In the genomic region with DNA sequence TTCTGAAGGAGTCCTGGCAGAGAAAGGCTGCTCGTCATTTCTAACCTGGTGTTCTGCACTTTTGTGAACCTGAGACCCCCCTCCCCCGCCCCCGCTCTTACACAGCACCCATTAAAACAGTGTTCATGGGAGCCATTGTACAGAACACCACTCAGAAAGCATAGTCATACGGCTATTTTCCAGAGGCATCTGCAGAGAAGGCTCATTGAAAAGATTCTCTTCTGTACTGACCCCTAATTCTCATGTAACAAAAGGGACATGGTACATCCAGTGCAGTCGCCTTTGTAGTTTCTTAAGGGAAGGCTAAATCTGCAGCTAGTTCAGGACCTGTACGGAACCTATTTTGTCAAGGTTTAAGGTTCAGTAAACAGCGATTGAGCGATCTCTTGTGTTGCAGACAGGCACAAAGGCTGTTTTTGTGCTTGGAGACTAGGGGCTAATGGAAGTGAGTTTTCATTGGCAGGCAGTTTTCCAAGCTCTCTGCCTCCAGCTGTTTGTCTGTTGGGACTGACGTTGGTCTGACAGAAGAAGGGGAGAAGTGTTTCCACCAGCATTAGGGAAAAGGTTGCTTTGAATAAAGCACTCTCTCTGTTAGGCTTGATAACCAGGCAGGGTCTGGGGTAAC, we compare ENCODE assay signal across 13 mouse cellular contexts.
DNase-seq lines count a peak whose midpoint lies in the region; ATAC-seq lines count a peak whose summit lies in the region.
"Had no signal": no experiment of that assay in that cellular context is flagged by ENCODE, and none has a peak within 500 bp of the region (broad histone marks: within the 10 kb centered on the region; RNA-seq: fewer than 3 reads in every experiment).

No protein-coding gene starts in this region.

- DNase-seq in neural tube, embryonic 11.5 days (ENCODE audit: low spot score) = peak; percentile 24
- no peak for DNase-seq in neural tube, embryonic 10.5 days (ENCODE audit: extremely low spot score, low spot score)
- DNase-seq in midbrain, embryonic 10.5 days (ENCODE audit: low spot score) = no peak
- DNase-seq in retina, postnatal 7 days (ENCODE audit: low read depth, low spot score) = peak; percentile 8
- no peak for DNase-seq in heart, postnatal 25 days (ENCODE audit: low spot score)
- no peak for DNase-seq in adrenal gland, postnatal 25 days
- DNase-seq: gastrocnemius, postnatal 10 days; lung, adult 2 months; right cerebral cortex, postnatal 4 days had no signal

- no peak overlapping the region for H3K4me3 ChIP-seq in neural tube, embryonic 11.5 days (ENCODE audit: low read depth, low read length)
- H3K4me3 ChIP-seq in forebrain, embryonic 15.5 days = no peak overlapping the region
- no peak overlapping the region for H3K4me3 ChIP-seq in midbrain, embryonic 10.5 days
- H3K4me3 ChIP-seq: embryonic facial prominence, embryonic 15.5 days; heart, embryonic 15.5 days had no signal

- H3K27me3 ChIP-seq in neural tube, embryonic 11.5 days (ENCODE audit: control insufficient read depth, insufficient read depth, low read length) = no peaks in the 10 kb centered on the region
- no peaks in the 10 kb centered on the region for H3K27me3 ChIP-seq in forebrain, embryonic 15.5 days
- no peaks in the 10 kb centered on the region for H3K27me3 ChIP-seq in midbrain, embryonic 10.5 days (ENCODE audit: low read depth, poor library complexity, severe bottlenecking)
- H3K27me3 ChIP-seq: embryonic facial prominence, embryonic 15.5 days; heart, embryonic 15.5 days had no signal

- 55% methylated on average over 9 of the region's 9 CpGs for WGBS in neural tube, embryonic 11.5 days
- 6% methylated on average over 9 of the region's 9 CpGs for WGBS in forebrain, embryonic 15.5 days
- 39% methylated on average over 9 of the region's 9 CpGs for WGBS in midbrain, embryonic 10.5 days

- H3K4me2 ChIP-seq in neural tube, embryonic 11.5 days (ENCODE audit: low read depth) = no peak overlapping the region
- H3K4me2 ChIP-seq in forebrain, embryonic 15.5 days (replicated peaks) = 0 out of 2 replicates have a peak overlapping the region, but pooled peaks have one; percentile 7
- H3K4me2 ChIP-seq: embryonic facial prominence, embryonic 15.5 days; heart, embryonic 15.5 days had no signal

- intact Hi-C loops in heart, postnatal 25 days (cut with DNase I) = no loop called here

- H3K4me1 ChIP-seq in neural tube, embryonic 11.5 days (ENCODE audit: control insufficient read depth, insufficient read depth, low read length) = no peaks in the 10 kb centered on the region; the same call in 1 of the 2 replicates
- H3K4me1 ChIP-seq in forebrain, embryonic 15.5 days = peaks cover 24% of the 10 kb centered on the region
- H3K4me1 ChIP-seq in midbrain, embryonic 10.5 days = peaks cover 12% of the 10 kb centered on the region
- H3K4me1 ChIP-seq: embryonic facial prominence, embryonic 15.5 days; heart, embryonic 15.5 days had no signal

- no peaks in the 10 kb centered on the region for H3K36me3 ChIP-seq in neural tube, embryonic 11.5 days (ENCODE audit: control insufficient read depth, insufficient read depth, low read length)
- no peaks in the 10 kb centered on the region for H3K36me3 ChIP-seq in forebrain, embryonic 15.5 days
- H3K36me3 ChIP-seq in midbrain, embryonic 10.5 days = no peaks in the 10 kb centered on the region
- H3K36me3 ChIP-seq: embryonic facial prominence, embryonic 15.5 days; heart, embryonic 15.5 days had no signal

- no peak overlapping the region for H3K27ac ChIP-seq in neural tube, embryonic 11.5 days (ENCODE audit: low read depth, low read length)
- H3K27ac ChIP-seq in forebrain, embryonic 15.5 days (replicated peaks) = peak overlapping the region; percentile 39
- peak overlapping the region; percentile 38; the same call in 1 of the 2 replicates for H3K27ac ChIP-seq in midbrain, embryonic 10.5 days (replicated peaks)
- H3K27ac ChIP-seq: embryonic facial prominence, embryonic 15.5 days; heart, embryonic 15.5 days had no signal

- no peak overlapping the region for H3K9ac ChIP-seq in neural tube, embryonic 11.5 days (ENCODE audit: low read length)
- no peak overlapping the region for H3K9ac ChIP-seq in forebrain, embryonic 15.5 days (replicated peaks)
- H3K9ac ChIP-seq: embryonic facial prominence, embryonic 15.5 days; heart, embryonic 15.5 days had no signal

- no peak; the same call in 1 of the 2 replicates for ATAC-seq in neural tube, embryonic 11.5 days (ENCODE audit: insufficient read depth, low FRiP score, low TSS enrichment)
- peak; percentile 66 for ATAC-seq in forebrain, embryonic 15.5 days (replicated peaks)
- ATAC-seq in erythroblast, adult 5-6 weeks (replicated peaks; ENCODE audit: low FRiP score, poor library complexity, severe bottlenecking) = no peak

- H3K9me3 ChIP-seq in neural tube, embryonic 11.5 days (ENCODE audit: control insufficient read depth, low read length) = no peaks in the 10 kb centered on the region
- no peaks in the 10 kb centered on the region for H3K9me3 ChIP-seq in forebrain, embryonic 15.5 days
- H3K9me3 ChIP-seq in midbrain, embryonic 10.5 days (replicated peaks) = no peaks in the 10 kb centered on the region
- H3K9me3 ChIP-seq: embryonic facial prominence, embryonic 15.5 days; heart, embryonic 15.5 days had no signal

Comparison
In these comparisons a context has a peak if more than half of its experiments do, and no peak if none do; other contexts are left out.
1. DNase-seq: peak in neural tube, embryonic 11.5 days (single experiment) and retina, postnatal 7 days (single experiment); none in neural tube, embryonic 10.5 days (single experiment), midbrain, embryonic 10.5 days (single experiment), heart, postnatal 25 days (single experiment) and adrenal gland, postnatal 25 days (single experiment).